Mouse (Mus musculus): ENCODE results near the gene Cideb.

DNA sequence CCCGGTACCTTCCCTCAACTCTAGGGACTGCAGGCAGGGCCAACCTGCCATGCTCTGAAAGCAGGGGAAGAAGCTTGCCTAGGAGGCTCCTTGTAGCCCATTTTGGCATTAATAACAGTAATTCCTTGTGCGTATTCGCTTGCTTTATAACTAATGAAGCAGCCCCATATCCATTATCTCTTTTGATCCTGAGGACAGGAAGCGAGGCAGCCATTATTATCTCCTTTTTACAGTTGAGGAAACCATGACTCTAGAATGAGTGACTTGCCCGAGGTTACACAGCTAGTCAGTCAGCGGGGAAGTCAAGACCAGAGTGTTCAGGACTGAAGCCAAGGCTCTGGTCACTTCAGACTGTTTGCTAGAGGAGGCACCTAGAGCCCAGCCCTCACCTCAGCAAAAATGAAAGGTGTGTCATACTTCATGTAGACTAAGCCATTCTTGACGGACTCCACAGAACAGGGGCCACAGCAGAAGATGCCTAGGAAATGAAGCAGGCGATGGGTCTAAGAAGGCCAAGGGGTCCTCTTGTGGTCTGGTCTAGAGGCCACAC is 52.1 kb downstream of the Cideb start:
- TF ChIP-seq POLR2A (IDR thresholded peaks at IDR 0.05; ENCODE audit: borderline replicate concordance, extremely low read depth, insufficient read depth, insufficient read length, poor library complexity, severe bottlenecking) (no peak), CTCF (IDR thresholded peaks at IDR 0.05; ENCODE audit: borderline replicate concordance, extremely low read depth, insufficient read depth, insufficient read length) (no peak)
